Mouse (Mus musculus): ENCODE data around the gene Tpra1. TPM values are rescaled to one million over a fixed set of nuclear protein-coding genes. Genes with fewer than 3 reads are reported as not detected.
A peak's percentile ranks its signal among the peaks of the same experiment; 100 is the strongest.

The Tpra1 gene
- polyA plus RNA-seq, 1 experiment from 2014 or later, result 32.2 TPM

DNA sequence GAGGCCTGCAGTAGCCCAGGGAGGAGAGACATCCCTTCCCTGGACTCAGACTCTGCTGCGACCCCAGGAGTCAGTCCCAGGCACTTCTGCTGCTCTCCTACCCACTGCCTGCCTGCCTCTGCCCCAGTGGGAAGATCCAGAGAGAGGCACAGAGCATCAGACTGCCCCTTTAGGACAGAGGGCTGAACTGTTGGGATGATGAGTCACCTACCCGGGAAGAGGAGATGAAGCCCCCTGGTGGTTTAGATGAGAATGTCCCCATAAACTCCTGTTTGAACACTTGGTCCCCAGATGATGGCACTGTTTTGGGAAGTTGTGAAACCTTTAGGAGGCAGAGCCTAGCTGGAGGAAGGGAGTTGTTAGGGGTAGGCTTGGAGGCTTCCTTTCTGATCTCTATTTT lies 41.1 kb upstream of the Tpra1 start:
- ATAC-seq, result peak; percentile 88
- whole genome bisulfite sequencing (ENCODE audit: insufficient replicate concordance), result 15% methylated on average over 2 of the region's 2 CpGs
- Histone ChIP-seq H3K4me3 (ENCODE audit: low read depth, low read length) (no peak overlapping the region), H3K9ac (replicated peaks) (no peak overlapping the region), H3K4me1 (ENCODE audit: insufficient read depth) (peaks cover 5% of the 10 kb centered on the region; the same call in 1 of the 2 replicates), H3K36me3 (replicated peaks; ENCODE audit: insufficient read depth, low read length) (no peaks in the 10 kb centered on the region), H3K4me2 (ENCODE audit: low read depth, low read length) (no peak overlapping the region), H3K9me3 (ENCODE audit: low read length) (no peaks in the 10 kb centered on the region), H3K27me3 (ENCODE audit: insufficient read depth, low read length) (0 out of 2 replicates have a peak, but pooled peaks cover 2% of the 10 kb centered on the region), H3K27ac (ENCODE audit: low read depth) (no peak overlapping the region)
- peak; percentile 47 for DNase-seq
- TF ChIP-seq CTCF (IDR thresholded peaks at IDR 0.05; ENCODE audit: low read depth) (peak; percentile 86), EP300 (IDR thresholded peaks at IDR 0.05; ENCODE audit: low read depth) (no peak)

DNA sequence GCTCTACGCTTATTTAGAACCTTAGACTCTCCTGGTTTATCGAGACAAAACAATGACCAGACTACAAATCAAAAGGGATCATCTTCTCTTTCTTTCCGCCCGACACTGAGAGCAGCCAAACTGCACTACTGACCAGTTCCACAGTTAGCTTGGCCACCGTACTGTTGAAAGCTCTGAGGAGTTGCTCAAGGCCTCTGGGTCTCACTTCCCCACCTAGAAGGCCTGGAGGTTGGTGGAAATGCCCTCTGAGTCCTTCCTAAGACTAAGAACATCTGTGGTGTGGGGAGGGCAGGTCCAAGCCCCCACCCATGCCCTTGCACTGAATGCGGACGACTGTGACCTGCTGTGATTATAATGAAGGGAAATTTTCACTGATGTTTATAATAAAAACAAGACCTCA lies 36.3 kb upstream of the Tpra1 start:
- H3K9ac ChIP-seq (replicated peaks), result no peak overlapping the region
- H3K4me1 ChIP-seq (ENCODE audit: insufficient read depth), result no peaks in the 10 kb centered on the region
- H3K27me3 ChIP-seq (ENCODE audit: insufficient read depth, low read length), result no peaks in the 10 kb centered on the region
- H3K36me3 ChIP-seq (replicated peaks; ENCODE audit: insufficient read depth, low read length), result no peaks in the 10 kb centered on the region
- no peak overlapping the region for H3K4me2 ChIP-seq (ENCODE audit: low read depth, low read length)
- WGBS (ENCODE audit: insufficient replicate concordance), result 68% methylated on average over 7 of the region's 7 CpGs
- H3K4me3 ChIP-seq (ENCODE audit: low read depth, low read length), result no peak overlapping the region
- H3K9me3 ChIP-seq (ENCODE audit: low read length), result no peaks in the 10 kb centered on the region
- no peak for TF ChIP-seq CTCF (IDR thresholded peaks at IDR 0.05; ENCODE audit: low read depth)
- no peak for TF ChIP-seq EP300 (IDR thresholded peaks at IDR 0.05; ENCODE audit: low read depth)
- H3K27ac ChIP-seq (ENCODE audit: low read depth), result no peak overlapping the region
- ATAC-seq, result no peak
- DNase-seq, result no peak

DNA sequence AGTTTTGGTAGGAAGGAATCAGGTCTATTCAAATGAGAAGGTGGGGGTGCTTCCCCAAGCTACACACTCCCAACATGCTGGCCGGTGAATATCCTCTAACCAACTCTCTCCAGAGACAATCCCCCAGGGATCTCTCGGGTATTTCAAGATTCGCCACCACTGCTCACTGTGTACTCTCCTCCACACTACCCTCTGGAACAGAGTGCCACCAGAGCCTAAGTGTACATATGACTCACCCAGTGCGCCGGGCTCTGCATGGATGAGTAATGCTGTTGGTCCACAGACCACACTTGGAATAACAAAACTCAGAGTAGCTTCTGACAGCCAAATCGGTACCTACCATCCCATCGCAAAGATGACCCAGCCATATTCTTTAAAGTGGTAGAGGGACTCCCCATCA lies 32.6 kb upstream of the Tpra1 start:
- WGBS (ENCODE audit: insufficient replicate concordance), result 82% methylated on average over 7 of the region's 7 CpGs
- Histone ChIP-seq H3K4me2 (ENCODE audit: low read depth, low read length) (no peak overlapping the region), H3K27me3 (ENCODE audit: insufficient read depth, low read length) (peaks cover 27% of the 10 kb centered on the region), H3K9ac (replicated peaks) (no peak overlapping the region), H3K36me3 (replicated peaks; ENCODE audit: insufficient read depth, low read length) (no peaks in the 10 kb centered on the region), H3K4me3 (ENCODE audit: low read depth, low read length) (no peak overlapping the region), H3K9me3 (ENCODE audit: low read length) (no peaks in the 10 kb centered on the region), H3K4me1 (ENCODE audit: insufficient read depth) (peaks cover 5% of the 10 kb centered on the region; the same call in 1 of the 2 replicates), H3K27ac (ENCODE audit: low read depth) (no peak overlapping the region)
- ATAC-seq, result no peak
- no peak for TF ChIP-seq CTCF (IDR thresholded peaks at IDR 0.05; ENCODE audit: low read depth)
- TF ChIP-seq EP300 (IDR thresholded peaks at IDR 0.05; ENCODE audit: low read depth), result no peak
- DNase-seq, result no peak

DNA sequence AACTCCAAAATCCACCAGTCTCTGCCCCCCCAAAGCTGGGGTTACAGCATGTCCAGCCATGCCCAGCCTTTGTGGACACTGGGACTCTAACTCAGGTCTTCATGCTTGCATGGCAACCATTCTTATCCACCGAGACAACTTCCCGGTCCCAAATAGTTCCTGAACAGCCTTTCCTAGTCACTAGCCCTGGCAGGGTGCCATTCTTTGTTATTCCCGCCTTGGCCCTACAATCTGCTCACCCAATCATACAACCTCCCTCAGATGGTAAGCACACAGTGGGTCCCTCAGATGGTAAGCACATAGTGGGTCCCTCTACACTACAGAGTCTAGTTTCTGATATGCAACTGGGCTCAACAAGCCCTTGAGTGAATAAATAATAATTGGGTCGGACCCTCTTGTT lies 31.5 kb upstream of the Tpra1 start:
- Histone ChIP-seq H3K4me3 (ENCODE audit: low read depth, low read length) (no peak overlapping the region), H3K27ac (ENCODE audit: low read depth) (no peak overlapping the region), H3K36me3 (replicated peaks; ENCODE audit: insufficient read depth, low read length) (no peaks in the 10 kb centered on the region), H3K9ac (replicated peaks) (no peak overlapping the region), H3K27me3 (ENCODE audit: insufficient read depth, low read length) (peaks cover 36% of the 10 kb centered on the region), H3K4me1 (ENCODE audit: insufficient read depth) (peaks cover 11% of the 10 kb centered on the region; the same call in 1 of the 2 replicates), H3K9me3 (ENCODE audit: low read length) (no peaks in the 10 kb centered on the region), H3K4me2 (ENCODE audit: low read depth, low read length) (no peak overlapping the region)
- ATAC-seq (no peak), DNase-seq (no peak)
- TF ChIP-seq EP300 (IDR thresholded peaks at IDR 0.05; ENCODE audit: low read depth) (no peak), CTCF (IDR thresholded peaks at IDR 0.05; ENCODE audit: low read depth) (no peak)
- 74% methylated on average over 4 of the region's 4 CpGs for WGBS (ENCODE audit: insufficient replicate concordance)

DNA sequence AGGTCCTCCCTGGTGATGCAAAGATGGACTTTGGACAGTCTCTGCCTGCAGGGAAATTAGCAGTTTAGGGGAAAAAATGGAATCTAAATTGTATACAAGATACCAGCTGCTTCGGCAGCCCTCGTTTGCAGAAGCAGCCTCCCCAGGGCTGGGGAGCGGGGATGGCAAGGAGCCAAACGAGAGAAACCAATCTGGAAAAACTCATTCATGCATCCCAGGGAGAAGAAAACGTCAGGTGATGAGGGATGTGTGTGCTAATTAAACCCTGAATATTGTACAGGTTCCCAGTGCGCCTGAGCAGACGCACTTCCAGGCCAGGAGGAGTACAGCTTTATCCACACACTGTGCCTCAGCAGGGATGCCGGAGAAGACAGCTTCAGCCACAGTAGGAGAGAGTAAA lies 30.5 kb upstream of the Tpra1 start:
- ATAC-seq (no peak), DNase-seq (no peak)
- no peak overlapping the region for H3K4me3 ChIP-seq (ENCODE audit: low read depth, low read length)
- H3K27ac ChIP-seq (ENCODE audit: low read depth), result no peak overlapping the region
- 60% methylated on average over 8 of the region's 8 CpGs for WGBS (ENCODE audit: insufficient replicate concordance)
- H3K27me3 ChIP-seq (ENCODE audit: insufficient read depth, low read length), result peaks cover 41% of the 10 kb centered on the region
- no peak overlapping the region for H3K9ac ChIP-seq (replicated peaks)
- H3K4me1 ChIP-seq (ENCODE audit: insufficient read depth), result peaks cover 11% of the 10 kb centered on the region; the same call in 1 of the 2 replicates
- H3K36me3 ChIP-seq (replicated peaks; ENCODE audit: insufficient read depth, low read length), result no peaks in the 10 kb centered on the region
- no peak for TF ChIP-seq CTCF (IDR thresholded peaks at IDR 0.05; ENCODE audit: low read depth)
- TF ChIP-seq EP300 (IDR thresholded peaks at IDR 0.05; ENCODE audit: low read depth), result no peak
- no peaks in the 10 kb centered on the region for H3K9me3 ChIP-seq (ENCODE audit: low read length)
- H3K4me2 ChIP-seq (ENCODE audit: low read depth, low read length), result no peak overlapping the region

DNA sequence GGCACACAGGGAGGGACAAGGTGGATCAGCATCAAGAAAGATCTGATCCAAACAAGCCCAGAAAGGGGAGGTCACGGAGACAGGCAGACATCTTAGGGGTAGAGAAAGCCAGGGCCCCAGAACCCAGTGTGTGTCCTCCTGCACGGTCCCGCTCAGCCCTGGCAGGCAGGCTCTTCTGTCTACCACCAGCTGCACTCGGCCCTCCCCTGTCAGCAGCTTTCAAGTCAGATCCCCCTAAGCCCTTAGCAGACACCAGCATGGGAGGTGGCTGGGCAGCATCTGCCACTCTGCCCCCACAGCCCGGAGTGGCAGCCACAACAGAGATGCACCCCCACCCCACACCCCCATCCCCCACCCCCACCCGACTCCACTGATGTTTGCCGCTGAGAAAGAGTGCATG lies 29.2 kb upstream of the Tpra1 start:
- TF ChIP-seq CTCF (IDR thresholded peaks at IDR 0.05; ENCODE audit: low read depth) (no peak), EP300 (IDR thresholded peaks at IDR 0.05; ENCODE audit: low read depth) (no peak)
- ATAC-seq (no peak), DNase-seq (no peak)
- Histone ChIP-seq H3K9ac (replicated peaks) (no peak overlapping the region), H3K4me3 (ENCODE audit: low read depth, low read length) (no peak overlapping the region), H3K27me3 (ENCODE audit: insufficient read depth, low read length) (peaks cover 41% of the 10 kb centered on the region), H3K9me3 (ENCODE audit: low read length) (no peaks in the 10 kb centered on the region), H3K36me3 (replicated peaks; ENCODE audit: insufficient read depth, low read length) (no peaks in the 10 kb centered on the region), H3K4me1 (ENCODE audit: insufficient read depth) (peaks cover 11% of the 10 kb centered on the region; the same call in 1 of the 2 replicates), H3K27ac (ENCODE audit: low read depth) (no peak overlapping the region), H3K4me2 (ENCODE audit: low read depth, low read length) (no peak overlapping the region)
- 42% methylated on average over 7 of the region's 7 CpGs for WGBS (ENCODE audit: insufficient replicate concordance)
